Mouse (Mus musculus) stomach, postnatal 0 days (tissue): ENCODE results near the gene Banp.
A peak's percentile ranks its signal among the peaks of the same experiment; 100 is the strongest.

Source experiments
- CTCF ChIP-seq: IDR thresholded peaks from 2 replicates; pipeline ENCODE4 v1.5.1; 2016; ENCODE audit warnings: antibody characterized with exemption, low read depth, mild to moderate bottlenecking, moderate library complexity
- EP300 ChIP-seq: optimal IDR thresholded peaks from 2 replicates; pipeline ENCODE3; 2016; ENCODE audit warnings: antibody characterized with exemption

- peak; percentile 42 for TF ChIP-seq CTCF
- TF ChIP-seq EP300: no peak
Observed at GRCm38 (mm10) chr8:122011066-122011588, 61.6 kb downstream of the Banp start.
